Mouse (Mus musculus) layer of hippocampus, adult 9-10 months (tissue): ENCODE data around the gene Gstp1.

Experiments used
- DNase-seq: peaks from one replicate; pipeline ENCODE4 v3.0.0; 2022; ENCODE audit warnings: low spot score

The Gstp1 gene

DNA sequence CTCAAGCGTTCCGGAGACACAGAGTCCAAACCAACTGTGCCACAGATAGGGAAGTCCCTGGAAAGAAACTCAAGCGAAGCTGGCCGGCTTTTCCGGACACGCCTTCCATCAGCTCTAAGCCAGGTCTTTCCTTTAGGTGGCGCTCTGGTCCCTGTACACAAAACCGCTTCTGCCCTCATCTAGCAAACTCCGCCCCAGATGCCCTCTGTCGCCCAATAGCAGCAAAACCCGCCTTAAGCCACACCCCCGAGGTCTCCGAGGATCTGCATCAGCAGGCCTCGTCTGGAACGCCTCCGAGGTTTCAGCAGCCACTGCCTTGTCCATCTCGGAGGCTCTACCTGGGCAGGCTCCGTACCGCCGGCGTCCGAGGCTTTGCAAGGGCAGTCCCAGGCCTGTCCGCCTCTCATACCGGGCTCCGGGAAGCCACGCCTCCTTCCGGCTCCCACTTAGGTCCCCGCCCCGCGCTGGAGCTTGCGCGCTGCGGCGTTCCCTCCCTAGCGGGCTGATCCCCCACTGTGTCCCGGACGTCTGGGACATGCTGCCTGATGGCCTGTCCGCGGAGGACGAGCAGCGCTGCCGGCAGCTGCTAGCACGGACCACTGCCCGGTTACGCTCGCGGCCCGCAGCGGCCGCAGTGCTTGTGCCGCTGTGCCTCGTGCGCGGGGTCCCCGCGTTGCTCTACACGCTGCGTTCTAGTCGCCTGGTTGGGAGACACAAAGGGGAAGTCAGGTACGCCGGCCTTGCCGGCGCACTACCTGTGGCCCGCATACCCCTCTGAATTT, 37.5 kb downstream of the Gstp1 start, which contains the start of the genes Nudt8 and Gm49405:
Gene Nudt8 (plus strand): TSS at position 462 of the 782 bp plus-strand sequence.
Gene Gm49405 (plus strand): TSS at position 508 of the 782 bp plus-strand sequence.
- peak; percentile 98 for DNase-seq

DNA sequence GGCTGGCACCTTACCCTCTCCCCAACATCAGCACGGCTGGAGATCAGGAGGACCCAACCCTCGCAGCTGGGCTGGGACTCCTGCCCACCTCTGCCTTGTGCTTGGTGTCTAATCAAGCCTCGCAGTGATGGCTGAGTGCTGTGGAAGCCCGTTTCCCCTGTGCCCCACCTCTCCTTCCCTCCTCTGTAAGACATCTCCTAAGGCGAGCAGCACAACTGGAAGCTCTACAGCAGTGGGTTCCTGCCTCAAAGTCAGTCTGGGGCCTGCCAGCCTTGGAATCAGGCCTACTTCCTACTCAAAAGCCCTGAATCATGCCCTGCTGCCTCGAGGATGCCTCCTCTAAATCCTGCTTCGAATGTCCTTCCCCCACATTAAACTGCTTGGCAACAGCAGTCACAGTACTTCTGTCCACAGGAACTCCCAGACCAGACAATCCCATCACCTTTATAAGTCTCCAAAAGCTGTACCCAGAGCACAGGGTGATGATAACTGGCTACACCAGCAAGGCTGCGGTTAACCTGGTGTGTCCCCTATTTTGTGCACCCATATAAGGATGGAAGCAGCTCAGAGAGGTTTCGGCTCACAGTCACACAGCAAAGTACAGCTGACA, 38.6 kb downstream of the Gstp1 start:
- DNase-seq, result no peak

DNA sequence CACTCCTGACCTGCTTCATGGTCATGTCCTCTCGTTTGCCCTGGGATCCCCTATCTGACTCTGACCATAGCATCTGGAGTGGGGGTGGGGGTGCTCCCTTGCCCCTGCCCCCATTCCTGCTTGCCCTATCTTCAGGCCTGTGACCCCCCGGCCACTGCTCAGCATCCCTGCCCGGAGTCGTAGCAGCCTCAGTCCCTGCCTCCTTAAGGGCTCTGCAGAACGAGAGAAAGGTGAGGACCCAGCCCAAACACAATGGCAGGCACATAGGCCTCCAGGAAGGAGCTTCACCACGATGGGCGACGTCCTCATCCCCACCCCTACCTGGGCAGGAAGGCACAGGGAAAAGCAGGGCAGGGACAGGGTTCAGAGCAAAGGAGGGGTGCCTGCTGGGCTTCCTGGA, 39.5 kb downstream of the Gstp1 start:
- DNase-seq, result no peak

DNA sequence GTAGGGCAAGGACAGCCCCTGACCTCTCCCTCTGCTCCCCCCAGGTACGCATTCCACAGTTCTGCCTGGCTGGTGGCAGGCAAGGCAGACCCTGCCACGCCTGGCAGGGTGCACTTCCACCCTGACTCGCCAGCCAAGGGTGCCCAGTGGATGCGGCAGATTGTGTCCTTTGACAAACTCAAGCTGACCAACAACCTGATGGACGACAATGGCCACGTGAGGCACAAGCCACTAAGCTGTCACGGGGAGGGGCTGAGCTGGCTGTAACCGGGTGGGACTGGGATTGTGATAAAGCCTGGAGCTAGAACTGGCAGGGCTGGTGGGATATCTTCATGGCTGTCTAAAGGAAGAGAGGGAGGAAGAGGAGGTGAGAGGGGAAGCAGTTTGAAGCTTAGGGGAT, 40.6 kb downstream of the Gstp1 start:
- DNase-seq, result no peak

DNA sequence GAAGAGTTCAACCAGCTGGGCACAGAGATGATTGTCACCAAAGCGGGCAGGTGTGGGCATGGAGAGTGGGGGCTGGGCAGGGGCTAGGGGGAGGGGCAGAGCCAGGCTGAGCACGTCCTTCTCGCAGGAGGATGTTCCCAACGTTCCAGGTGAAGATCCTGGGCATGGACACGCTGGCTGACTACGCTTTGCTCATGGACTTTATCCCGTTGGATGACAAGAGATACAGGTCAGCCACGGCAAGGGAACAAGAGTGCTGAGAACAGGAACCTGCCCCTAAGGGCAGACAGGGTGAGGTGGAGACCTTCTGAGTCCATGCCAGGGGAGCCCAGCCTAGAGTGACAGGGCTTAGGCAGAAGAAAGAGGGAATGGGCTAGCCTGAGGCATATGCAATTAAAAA, 41.0 kb downstream of the Gstp1 start:
- no peak for DNase-seq

DNA sequence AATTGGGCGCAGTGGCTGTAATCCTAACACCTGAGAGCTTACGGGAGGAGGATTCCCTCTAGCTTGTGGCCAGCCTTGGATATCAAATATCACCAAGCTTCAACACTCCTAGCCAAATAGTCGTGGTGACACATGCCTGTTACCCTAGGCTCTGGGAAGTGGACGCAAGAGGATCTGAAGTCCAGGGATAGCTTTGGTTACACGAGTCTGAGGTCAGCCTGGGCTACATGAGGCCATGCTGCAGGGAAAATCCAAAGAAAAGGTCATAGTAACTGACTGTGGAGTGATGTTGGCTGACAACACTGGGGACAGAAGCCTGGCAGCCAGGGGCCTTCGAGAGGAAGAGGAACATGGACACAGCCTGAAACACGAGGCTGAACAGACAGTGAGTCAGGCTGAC, 41.7 kb downstream of the Gstp1 start:
- DNase-seq, result no peak

DNA sequence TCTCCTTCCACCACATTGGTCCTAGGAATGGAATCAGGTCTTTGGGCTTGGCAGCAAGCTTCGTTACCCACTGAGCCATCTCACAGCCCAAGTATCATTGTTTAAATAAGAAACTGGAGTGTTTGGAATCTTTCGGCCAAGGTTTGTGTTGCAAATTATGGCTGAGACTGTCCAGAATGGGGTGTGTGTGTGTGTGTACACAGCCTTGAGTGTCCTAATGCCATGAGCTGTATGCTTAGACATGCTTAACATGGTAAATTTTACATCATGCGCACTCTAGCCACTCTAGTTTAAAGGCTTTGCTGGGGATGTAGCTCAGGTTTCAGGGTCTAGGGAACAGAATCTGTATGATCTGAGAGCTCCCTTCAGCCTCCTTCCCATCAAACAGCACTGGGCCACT, 42.3 kb downstream of the Gstp1 start:
- DNase-seq, result no peak

DNA sequence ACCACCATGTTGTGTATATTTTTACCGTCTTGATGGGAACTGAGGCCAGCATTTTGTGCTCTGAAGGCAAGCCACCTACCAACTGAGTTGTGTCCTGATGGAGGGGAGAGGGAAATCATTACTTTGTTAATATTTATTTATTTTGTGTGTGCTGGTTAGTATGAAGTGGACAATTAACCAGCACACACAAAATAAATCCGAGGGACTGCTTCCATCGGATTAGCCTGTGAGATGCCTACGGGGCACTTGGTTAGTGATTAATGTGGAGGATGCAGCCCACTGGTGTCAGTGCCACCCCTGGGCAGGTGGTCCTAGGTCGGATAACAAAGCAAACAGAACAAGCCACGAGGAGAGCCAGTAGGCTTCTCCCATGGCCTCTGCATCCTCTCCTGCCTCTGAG, 42.9 kb downstream of the Gstp1 start:
- DNase-seq, result no peak

DNA sequence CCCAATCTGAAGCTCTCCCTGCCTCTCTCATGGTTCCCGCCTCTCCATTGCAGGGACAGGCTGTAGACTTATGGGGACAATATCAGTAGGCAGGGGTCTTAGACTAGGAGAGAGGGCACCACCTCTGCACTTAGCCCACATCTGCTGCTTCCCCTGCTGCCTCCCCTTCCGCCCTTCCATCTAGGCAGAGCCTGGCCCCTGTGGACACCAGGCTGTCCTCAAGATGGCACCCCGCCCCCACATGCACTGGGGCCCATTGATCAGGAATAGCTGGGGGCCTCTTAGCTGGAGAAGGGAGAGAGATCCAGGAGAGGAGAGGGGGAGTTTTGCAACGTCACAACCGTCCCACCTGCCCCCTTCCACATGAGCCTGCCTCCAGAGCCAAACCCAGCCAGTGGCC, 45.4 kb downstream of the Gstp1 start, which contains the start of gene Tbx10:
Gene Tbx10 (plus strand): TSS at position 337 of the 400 bp plus-strand sequence.
- DNase-seq, result no peak

DNA sequence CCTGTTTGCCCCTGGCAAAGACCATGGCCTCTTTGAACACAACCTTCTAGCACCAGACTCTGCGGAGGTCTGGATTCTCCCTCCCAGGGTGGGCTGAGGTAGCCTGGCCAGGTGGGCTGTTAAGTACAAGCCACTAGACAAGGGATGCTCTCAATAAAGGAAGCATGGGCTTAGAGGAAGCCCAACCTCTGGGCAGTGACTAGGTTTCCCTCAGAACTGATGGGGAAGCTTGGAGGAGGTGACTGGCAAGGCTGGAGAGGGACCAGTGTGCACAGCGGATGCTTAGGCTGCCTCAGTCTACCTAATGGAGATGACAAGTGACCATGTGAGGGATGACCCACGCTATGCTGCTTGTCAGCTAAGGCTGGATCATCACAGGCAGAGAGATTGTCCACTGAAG, 45.8 kb downstream of the Gstp1 start:
- no peak for DNase-seq

DNA sequence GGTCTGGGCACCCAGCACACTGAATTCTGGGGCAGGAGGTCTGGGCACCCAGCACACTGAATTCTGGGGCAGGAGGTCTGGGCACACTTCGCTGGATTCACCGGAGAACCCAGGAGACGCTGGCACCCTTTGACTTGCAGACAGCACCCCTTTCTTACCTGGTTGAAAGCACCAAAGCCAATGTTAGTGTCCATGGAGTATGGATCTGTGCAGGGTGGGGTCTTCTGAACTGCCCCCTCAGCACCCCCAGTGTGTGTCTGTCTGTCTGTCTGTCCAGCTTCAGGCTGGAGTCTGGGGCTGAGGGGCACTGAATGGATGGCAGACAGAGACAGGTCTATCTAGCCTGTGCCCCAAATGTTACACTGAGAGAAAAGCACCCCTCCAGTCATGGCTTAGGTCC, 46.2 kb downstream of the Gstp1 start:
- no peak for DNase-seq

DNA sequence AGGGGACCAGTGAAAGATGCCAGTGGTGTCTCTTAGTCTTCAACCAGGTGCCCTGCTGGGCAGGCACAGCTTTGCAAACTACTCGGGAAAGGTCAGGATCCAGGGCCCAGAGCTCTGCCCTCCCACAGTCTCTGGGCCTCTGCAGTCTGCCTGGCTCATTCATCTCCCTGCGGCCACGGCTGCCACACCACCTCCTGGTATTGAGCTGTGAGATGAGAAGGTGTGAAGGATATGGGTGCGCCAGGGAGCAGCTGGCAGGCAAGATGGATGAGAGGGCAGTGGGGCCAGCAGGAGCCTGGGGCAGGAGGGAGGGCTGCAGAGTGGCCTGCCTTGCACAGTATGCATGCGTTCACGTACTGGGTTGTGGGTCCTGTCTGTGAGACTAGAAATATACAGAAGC, 47.0 kb downstream of the Gstp1 start:
- DNase-seq, result no peak

DNA sequence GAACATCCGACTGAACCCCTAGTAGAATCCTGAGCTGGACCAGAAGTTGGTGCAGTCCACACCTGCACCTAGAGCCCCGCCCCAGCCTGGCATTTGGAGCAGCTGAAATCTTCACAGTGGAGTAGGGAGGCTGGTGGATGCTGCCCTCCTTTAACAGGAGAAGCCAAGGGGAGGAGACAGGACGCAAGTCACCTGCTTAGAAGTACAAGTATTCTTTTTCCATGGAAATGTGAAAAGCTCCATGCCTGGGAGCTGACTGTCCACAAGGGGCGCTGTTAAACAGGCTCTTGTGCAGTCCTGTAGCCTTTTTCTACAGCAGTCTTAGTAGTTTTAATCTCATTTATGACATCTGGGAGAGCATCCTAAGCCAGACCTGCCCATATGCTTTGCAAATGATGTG, 49.0 kb downstream of the Gstp1 start:
- no peak for DNase-seq

DNA sequence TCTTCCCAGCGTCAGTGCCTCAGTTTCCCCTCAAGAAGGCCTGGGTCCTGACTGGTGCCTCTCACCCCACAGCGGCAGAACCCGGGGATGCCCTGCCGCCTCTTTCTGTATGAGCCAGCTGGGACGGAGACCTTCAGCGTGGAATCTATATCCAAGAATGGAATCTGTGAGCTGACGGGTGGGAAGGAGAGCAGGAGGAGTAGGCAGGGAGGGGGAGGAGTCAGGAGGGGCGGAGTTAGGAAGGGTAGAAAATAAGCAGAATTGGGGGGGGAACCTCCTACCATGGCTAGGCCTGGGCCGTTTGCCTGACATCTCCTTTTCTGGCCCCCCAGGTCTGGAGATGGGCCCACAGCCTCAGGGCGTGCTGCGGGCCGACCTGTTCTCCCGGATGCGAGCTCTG, 49.7 kb downstream of the Gstp1 start:
- DNase-seq, result no peak

DNA sequence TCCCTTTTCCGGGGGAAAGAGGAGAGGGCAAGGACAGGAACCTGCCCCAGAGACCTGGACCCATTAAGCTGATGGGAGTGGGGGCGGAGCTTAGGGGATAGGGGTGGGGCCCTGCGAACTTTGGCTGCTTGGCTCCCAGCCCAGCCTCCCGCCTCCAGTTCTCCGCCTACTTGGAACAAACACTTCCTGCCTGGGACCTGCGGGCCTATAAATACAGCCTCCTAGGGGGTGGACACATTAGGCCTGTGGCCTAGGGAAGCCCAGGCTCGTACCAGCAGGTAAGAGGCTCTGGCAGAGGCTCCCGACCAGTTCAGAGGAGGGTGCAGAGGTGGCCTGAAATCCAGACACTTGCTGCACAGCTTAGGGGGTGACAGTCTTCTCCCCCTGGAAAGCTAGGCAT, 51.5 kb downstream of the Gstp1 start, which contains the start of gene Acy3:
Gene Acy3 (plus strand): TSS at position 237 of the 400 bp plus-strand sequence.
- no peak for DNase-seq
